Mouse (Mus musculus): ENCODE measurements around the gene Uba5.

DNA sequence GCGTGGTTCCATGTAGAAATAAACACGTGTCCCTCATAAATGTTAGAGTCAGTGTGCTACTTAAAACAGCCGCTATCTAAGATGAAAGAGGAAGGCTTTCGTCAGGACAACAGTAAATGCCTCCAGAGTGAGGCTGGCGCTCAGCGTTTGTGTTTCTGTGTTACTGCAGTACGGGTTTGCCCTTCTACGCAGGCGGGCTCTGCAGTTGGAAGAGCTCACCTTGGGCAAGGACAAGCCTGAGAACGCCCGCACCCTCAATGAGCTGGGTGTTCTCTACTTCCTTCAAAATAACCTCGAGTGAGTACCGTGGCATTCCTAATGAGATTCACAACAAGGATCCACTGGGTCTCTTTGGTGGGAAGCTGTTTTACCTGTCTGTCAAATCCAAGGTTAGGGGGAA is 24.7 kb downstream of the Uba5 start:
- TF ChIP-seq EP300 (IDR thresholded peaks at IDR 0.05; ENCODE audit: low read depth), result no peak
- TF ChIP-seq CTCF (IDR thresholded peaks at IDR 0.05; ENCODE audit: low read depth), result no peak

All from liver, embryonic 14.5 days (tissue).